Mouse (Mus musculus): ENCODE results near the gene Ttll9.
A peak's percentile ranks its signal among the peaks of the same experiment; 100 is the strongest.

DNA sequence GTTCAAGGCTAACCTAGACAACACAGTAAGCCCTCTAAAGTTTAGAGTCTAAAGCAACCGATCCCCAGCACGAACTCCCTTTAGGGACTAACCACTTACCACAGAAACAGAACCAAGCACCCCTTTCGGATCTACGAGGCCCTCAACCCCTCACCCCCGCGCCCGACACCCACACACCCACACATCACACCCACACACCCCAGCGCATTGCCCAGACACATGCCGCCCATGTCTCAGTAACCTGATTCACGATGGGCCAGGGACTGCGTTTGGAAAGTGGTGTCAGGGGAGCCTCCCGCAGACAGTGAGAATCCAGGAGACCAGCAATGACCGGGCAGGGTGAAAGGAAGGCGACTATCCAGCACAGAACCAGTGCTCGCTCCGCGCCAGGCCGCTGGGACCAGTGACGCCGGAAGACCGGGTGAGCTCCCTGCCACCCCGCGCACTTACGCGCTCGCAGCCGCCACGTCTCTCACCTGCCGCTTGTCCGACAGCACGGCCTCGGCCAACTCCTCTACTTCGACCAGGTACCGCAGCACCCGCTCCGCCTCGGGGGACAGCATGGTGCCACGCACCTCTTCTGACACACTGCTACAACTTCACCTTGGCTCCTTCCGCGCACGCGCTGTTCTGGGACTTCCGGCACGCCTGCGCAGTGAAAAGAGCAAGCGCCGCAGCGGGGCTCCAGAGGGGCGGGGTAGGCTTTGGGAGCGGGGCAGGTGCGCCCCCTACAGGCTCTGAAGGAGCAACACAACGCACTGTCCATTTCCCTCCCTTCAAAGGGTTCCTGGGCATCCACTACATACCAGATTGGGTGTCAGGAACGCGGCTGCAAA, 52.7 kb downstream of the Ttll9 start, which contains the start of gene Pdrg1:
- TF ChIP-seq POLR2A (IDR thresholded peaks at IDR 0.05; ENCODE audit: borderline replicate concordance, insufficient read depth, low read length) (peak; percentile 93), CTCF (IDR thresholded peaks at IDR 0.05; ENCODE audit: borderline replicate concordance, insufficient read depth, low read depth, low read length) (peak; percentile 87)
